Mouse (Mus musculus) olfactory bulb, adult 2 months (tissue): ENCODE results near the gene Parp8.

ENCODE experiments used
- CTCF ChIP-seq: fragments of 200-500 bp; IDR thresholded peaks from 2 replicates; pipeline ENCODE4 v1.5.1; 2012; ENCODE audit warnings: low read depth, mild to moderate bottlenecking, low read length, moderate library complexity; ENCODE audit not compliant: insufficient read depth
- POLR2A ChIP-seq: fragments of 200-500 bp; IDR thresholded peaks from 2 replicates; pipeline ENCODE4 v1.6.1; 2012; ENCODE audit warnings: mild to moderate bottlenecking, low read depth, low read length, moderate library complexity; ENCODE audit not compliant: insufficient read depth

- TF ChIP-seq CTCF (no peak), POLR2A (no peak)
Observed at GRCm38 (mm10) chr13:116967459-116967858, 57.9 kb downstream of the Parp8 start.
